Mouse (Mus musculus): ENCODE data around the gene Vsir.

Gene Vsir

DNA sequence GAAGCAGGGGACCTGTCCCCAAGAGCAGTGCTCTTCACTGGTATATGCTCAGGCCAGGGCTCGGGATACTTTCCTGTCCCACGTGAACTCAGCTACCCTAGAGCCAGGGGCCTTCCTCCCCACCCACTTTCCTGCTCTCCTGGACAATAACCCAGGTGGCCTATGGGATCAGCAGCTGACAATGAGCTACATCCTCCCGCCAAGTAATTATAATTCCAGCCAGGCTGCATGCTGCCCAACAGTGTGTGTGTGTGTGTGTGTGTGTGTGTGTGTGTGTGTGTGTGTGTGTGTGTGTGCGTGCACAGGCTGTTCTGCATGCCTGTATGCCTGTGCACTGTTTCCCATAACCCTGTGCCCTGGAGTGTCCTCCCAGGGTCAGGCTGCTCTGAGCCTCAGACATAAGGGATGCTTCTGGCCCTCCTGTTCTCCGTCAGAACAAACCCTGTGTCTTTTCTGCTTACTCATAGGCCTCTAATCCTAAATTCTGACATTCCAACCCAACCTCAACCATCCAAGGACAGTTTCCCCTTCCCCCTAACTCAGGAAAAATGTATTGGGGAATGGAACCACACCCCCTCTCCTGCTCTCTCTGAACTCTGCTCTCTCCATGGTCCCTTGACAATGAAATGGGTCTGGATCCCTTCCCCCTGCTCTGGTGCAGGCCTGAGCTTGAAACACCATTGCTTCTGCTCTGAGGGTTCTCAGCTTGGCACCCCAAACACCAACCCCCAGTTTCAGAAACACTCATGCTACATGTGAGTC, 6.8 kb downstream of the Vsir start:
- no peak for DNase-seq (ENCODE audit: low read depth)

DNA sequence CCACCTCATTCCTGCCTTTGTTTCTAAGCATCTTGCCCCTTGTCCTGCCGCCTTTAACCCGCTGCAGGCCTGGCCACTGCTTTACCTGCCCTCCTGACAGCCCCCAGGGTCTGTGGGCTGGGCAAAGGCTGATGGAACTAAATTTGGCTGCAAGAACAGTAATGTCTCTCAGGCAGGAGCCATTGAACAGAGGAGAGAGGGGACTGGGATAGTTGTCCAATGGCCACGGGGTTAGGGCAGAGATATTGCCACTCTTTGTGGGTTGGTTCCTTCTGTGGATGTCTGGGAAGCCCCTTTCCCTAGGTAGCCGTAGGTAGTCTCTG, 7.3 kb downstream of the Vsir start:
- no peak for DNase-seq (ENCODE audit: low read depth)

DNA sequence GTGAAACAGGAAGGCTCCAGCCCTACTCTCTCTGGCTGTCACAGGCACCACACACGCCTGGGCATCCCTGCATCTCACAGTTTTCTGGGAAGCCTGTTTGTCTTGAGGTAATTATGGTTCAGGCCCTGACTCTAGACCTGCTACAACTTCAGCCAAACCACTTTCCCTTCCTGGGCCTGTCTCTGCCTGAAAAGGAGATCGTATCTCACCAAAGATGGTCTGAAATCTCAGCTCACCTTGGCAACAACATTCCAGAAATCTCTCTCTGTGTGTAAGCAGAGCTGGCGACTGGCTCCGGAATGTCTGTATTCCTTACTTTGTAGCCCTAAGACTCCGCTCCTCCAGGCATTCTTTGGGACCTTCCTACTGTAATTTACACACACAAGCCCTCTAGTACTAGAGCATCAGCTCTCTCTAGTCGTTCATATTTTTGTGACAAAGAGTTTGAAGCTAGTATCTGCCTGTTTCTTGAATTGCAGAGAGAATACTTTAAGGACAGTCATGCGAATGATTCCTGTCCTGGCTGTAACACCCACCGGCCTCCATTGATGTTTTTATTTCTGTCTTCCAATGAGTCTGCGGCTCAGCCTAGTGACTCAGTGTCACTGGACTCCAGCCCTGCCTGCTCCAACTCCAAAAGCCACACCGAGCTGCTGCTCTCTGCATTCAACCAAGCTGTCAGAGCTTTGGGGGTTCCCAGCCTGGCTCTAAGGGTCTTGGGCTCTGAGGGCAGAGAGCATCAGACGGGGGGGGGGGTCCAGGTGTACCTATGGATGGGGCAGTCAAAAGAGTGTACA, 8.4 kb downstream of the Vsir start:
- DNase-seq (ENCODE audit: low read depth), result no peak

DNA sequence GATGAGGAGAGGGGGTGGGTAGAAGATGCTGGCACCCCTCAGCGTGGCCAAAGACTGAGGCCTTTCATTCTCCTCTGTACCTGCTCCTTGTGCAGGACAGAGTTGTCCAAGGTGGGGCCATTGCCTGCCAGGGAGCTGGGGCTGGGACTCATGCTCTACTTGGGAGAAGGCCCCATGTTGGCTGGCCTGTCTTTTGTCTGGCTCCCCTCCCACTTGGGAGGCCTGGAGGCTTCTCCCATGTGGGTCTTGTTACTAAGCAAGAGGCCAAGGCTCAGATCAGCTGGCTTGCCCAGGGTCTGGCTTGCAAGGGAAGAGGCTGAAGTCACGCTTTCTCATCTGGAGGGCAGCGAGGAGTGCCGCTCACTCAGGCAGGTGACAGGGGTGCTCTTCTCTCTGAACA, 10.8 kb downstream of the Vsir start:
- DNase-seq (ENCODE audit: low read depth), result no peak

DNA sequence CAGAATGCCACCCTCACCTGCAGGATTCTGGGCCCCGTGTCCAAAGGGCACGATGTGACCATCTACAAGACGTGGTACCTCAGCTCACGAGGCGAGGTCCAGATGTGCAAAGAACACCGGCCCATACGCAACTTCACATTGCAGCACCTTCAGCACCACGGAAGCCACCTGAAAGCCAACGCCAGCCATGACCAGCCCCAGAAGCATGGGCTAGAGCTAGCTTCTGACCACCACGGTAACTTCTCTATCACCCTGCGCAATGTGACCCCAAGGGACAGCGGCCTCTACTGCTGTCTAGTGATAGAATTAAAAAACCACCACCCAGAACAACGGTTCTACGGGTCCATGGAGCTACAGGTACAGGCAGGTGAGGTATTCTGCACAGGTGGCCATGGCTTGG, 11.2 kb downstream of the Vsir start:
- no peak for DNase-seq (ENCODE audit: low read depth)

DNA sequence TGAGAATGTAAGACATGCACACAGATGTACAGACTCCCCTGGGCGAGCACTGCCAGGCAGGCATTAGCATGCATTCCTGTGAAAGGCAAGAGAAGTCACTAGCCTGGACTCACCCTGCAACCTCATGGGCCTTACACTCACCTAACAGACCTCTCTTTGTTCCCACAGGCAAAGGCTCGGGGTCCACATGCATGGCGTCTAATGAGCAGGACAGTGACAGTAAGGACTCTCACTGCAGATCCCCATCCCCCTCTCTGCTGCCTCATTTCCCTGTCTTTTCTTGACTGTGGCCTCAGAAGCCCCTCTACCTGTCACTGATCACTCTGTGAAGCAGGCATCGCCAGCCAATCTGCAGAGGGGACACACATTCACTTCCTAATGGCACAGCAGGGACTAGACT, 12.1 kb downstream of the Vsir start:
- no peak for DNase-seq (ENCODE audit: low read depth)

DNA sequence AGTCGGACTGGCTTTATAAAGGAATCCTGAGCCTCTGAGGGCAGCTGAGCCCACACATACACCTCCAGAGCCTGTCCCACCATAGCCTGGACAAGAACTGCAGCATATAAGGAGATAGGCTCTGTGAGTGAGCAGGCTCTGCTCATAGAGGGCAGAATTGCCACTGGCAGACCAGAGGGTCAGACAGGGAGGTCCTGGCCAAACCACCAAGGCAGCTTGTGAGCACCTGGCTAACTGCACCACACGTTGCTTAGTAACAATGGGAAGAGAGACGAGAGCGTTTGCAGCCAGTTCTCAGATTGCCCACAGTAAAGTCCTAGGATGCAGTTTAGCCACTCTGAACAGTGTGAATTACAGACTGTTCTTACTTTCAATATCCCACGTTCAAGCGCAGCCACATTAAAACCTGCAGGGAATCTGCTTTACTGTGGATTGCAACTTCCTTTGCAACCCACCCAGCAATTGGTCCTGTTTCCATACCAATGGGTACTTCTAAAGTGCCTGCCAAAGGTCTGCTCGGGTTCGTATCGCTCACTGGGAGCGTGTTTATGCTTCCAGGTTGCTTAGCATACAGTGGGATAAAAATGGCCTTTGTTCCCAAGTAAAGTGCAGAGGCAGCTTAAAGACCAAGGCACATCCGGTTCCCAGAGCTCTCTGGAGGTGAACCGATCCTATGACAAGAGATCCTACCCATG, 15.1 kb downstream of the Vsir start:
- no peak for DNase-seq (ENCODE audit: low read depth)

DNA sequence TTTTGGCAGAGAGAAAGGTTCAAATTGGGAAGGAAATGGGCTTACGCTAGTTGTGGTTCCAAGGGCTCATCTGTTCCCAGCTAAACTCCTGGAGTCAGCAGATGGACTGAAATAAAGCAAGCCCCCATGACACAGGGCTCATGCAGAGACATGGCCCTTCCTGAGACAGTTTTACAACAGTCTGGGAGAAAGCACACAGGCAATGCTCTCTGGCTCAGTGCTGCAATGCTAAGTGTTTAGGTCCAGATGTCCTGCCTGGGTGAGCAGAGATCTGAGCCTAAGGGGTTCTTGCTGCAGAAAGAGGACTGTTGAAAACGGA, 15.6 kb downstream of the Vsir start:
- DNase-seq (ENCODE audit: low read depth), result no peak

DNA sequence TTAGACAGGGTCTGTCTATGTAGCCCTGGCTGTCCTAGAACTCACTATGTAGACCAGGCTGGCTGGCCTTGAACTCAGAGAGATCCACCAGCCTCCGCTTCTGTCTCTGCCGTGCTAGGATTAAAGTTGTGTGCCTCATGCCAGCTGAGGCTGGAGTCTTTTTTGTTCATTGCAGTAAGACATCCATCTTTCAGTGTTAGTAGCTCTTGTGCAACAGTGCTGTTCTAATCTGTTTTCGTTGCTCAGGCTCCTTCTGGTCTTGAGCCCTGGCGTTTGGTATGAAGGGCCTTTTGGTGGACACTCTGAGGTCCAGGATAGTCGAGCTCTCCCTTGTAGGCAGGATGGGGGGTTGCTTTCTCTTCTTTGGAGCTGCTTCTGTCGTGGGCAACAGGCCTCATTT, 16.8 kb downstream of the Vsir start:
- DNase-seq (ENCODE audit: low read depth), result no peak

DNA sequence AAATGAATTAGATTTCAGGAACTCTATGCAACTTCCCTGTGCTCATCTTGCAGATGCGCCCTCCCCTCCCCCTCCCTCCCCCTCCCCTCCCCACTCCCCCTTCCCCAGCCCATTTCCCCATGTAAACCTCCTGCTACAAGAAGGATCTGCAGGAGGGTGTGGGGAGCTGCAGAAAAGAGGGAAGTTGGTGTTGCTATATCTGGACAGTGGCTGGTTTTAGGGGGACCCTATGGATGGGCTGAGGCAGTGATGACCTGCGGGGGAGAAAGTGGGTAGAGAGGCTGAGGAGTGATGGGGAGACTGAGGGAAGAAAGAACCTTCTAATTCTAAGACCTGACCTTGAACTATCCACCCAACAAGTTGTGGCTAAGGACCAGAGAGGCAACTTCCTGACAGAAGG, 20.5 kb downstream of the Vsir start:
- peak; percentile 73 for DNase-seq (ENCODE audit: low read depth)

DNA sequence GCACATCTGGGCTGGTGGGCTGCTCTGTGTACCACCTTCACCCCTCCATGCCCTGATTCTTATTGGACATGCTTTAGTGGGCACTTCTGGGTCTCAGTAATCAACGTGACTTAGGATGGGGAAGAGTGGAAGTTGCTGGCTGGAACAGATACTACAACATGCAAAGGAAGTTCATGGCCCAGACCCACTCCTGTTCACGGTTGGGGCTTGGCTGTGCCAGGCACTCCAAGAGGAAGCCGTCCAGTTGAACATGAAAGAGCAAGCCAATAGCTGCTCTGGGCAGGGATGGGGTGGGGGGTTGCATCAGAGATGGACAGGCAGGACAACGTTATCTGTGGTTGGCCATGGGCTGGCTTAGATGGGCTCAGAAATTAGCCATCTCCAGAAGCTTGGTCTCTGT, 21.3 kb downstream of the Vsir start:
- no peak for DNase-seq (ENCODE audit: low read depth)

DNA sequence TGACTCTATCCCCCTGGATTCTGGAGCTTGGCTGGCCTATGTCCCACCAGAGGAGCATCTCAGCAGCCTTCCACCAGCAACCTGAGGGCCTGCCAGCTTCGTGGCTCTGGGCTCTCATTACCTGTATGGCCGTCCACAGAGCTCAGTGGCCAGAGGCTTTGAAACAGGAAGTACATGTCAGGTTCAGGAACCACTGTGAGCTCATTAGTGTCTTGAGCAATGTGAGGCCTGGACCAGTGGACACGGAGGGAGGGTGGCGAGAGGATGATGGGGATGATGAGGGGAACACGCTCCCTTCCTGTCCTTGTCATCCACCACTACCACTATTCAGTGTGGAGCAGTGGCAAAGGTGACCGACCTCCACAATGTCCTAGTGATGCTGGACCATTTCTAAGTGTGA, 22.8 kb downstream of the Vsir start:
- DNase-seq (ENCODE audit: low read depth), result no peak

DNA sequence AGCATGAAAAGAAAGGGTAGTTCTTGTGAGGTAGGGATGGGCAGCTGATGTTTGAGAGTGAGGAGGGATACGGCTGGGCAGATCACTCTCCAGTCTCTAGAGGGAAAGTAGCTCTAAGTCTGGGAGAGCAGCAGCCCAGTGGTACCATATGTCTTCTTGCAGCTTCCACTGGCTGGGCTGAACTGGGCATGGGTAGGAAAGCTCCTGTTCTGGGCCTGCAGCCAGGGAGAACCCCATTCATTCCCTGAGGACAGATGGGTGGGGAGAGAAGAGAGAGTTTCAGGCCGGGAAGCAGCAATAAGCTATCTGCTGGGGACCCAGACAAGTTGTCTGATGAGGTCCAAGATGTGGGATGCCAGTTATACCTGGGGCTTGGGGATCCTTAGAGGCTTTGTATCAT, 23.4 kb downstream of the Vsir start:
- DNase-seq (ENCODE audit: low read depth), result no peak

DNA sequence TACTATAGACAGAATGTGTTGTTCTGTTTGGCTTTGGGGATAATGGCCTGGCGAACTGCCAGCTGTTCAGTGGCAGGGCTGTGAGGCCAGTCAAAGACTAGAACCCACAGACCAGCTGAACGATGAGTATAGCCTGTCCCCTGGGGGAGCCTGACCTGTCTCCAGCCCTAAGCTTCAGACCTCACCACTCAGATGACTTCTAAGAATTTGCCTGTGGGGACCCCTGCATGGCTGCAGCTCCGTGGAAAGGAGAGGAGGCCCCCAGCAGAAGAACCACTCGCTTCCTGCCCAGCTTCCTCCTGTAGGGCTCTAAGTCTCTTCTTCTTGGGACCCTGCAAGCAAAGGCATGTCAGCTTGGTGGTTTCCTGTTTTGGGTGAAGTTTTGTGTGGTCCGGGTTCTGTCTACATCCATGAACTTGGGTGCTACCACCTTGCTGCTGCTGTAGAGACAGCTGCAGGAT, 24.0 kb downstream of the Vsir start:
- DNase-seq (ENCODE audit: low read depth), result peak; percentile 62

DNA sequence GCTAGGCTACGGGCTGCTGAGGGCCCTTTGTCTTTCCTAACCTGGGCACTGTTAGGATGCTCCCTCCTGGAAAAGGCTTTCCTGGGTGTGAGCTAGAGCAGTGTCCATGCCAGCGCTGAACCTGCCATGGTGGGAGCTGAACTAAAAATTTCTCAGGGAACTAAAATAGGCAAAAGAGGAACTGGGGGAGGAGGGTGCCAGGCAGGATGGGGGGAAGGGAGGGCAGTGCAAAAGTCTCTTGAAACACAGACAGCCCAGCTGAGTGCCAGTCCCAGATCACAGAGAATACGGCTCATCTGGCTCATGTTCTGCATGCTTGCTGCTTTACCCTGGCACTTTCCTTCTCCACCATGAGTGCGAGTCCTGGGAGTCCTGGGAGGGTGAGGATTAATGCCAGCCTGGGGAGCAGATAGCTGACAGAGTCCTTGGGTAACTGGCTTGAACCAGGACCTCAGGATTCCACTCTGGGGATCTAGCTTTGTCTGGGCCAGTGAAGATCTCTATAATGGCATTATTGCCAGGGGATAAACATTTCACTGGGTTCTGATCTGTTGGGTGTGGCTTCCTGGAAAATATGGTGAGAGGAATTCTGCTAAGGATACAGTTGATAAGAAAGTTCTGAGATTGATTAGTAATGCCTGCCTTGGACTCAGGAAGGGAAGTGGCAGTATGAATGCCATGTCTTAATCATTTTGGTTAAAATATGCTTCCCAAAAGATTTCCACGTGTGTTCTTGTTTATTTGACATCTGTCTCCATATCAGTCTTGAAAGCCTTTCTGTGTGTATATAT, 25.1 kb downstream of the Vsir start:
- peak; percentile 57 for DNase-seq (ENCODE audit: low read depth)

DNA sequence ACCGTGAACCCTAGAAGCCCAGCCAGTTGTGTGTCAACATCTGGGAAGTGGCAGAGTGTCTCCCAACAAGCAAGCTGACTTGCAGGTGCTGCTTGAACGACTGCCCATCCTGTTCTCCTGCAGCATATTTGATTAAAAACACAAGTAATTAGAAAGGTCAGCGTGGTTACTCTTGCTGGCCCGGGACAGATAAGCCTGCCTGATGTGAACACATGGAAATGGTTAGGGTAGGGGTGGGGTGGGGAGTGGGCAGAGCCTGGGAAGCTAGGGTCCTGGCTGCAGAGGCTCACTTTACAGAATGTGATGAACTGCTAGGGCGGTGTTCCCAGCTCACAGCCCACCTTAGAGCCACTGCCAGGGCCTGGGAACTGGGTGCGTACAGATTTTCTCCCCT, 26.9 kb downstream of the Vsir start:
- DNase-seq (ENCODE audit: low read depth), result no peak

DNA sequence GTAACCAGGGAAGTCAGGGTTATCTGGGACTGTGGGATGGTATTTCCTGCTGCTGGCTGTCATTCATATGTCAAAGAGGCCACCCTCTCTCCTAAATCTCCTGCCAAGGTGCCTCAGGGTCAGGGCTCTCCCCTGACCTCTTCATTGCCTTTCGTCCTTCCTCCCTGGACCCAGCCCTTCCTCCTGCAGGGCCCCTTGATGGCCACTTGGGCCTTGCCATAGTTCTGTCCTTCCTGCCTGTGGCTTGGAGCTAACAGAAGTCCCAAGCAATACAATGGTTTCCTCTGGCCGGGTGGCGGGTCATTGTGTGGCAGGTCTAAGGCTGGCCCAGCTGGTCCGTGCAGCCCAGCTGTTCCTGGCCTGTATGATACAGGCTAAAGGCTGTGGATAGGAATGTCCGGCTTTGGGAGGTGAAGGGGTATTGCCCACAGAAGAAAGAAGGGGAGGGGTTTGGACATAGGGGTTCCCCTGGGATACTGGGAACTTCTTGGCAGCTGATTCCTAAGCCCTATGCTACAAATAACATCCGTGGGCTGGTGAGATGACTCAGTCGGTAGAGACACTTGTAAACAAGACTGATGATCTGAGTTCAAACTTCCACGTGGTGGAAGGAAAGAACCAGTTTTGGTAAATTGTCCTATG, 27.4 kb downstream of the Vsir start:
- peak; percentile 68 for DNase-seq (ENCODE audit: low read depth)

DNA sequence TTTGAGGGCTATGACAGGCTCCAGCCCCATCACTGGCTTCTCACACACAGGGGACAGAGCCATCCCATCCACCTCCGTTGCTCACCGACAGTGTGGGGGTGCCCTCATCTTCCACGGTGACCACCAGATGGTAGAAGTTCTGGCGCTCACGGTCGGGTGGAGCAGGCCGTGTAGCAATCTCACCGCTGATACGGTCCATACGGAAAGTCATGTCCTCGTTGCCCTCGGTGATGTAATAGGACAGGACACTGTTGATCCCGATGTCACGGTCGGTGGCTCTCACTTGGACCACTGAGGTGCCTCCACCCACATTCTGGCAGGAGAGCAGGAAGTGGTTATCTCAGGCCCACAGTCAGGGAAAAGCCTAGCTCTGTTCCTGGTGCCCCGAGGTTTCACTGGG, 30.1 kb downstream of the Vsir start:
- no peak for DNase-seq (ENCODE audit: low read depth)

DNA sequence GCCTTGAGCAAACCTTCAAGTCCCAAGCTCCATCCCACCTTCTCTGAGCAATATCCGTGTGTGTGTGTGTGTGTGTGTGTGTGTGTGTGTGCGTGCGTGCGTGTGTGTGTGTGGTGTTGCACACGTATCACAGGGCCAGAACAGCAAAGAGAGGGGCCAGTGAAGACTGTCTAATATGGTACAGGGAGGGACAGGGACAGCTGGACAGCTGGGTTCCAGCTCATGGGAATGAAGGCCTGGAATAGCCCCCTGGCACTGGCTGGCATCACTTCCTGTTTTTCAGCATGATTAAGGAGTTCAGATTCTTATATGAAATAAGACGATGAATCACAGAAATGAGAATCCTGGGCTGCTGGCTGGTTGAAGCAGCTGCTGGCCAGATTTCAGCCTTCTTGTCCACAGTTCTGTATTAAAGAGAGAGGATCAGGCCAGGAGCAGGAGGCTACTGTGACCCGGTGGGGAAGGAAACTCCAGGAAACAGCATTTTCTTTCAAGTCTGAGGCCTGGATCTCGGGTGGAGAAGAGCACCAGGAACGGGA, 32.8 kb downstream of the Vsir start:
- no peak for DNase-seq (ENCODE audit: low read depth)

DNA sequence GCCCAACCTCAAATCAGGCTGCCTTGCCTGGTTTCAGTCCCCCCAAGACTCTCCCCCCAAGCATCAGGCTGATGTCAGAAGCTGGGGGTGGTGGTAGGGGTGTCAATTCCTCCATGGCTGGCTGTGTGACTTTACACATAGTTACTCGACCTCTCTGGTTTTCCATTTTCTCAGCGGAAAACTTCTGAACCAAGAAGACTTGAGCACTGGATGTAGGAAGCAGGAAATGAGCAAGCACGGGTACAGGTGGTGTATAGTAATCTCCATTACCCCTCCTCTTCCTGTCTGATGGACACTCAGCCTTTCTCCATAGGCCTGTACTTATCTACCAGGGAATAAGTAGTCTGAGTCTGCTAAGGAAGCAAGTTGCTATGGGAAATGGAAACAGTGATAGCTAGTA, 33.6 kb downstream of the Vsir start:
- DNase-seq (ENCODE audit: low read depth), result peak; percentile 41

DNA sequence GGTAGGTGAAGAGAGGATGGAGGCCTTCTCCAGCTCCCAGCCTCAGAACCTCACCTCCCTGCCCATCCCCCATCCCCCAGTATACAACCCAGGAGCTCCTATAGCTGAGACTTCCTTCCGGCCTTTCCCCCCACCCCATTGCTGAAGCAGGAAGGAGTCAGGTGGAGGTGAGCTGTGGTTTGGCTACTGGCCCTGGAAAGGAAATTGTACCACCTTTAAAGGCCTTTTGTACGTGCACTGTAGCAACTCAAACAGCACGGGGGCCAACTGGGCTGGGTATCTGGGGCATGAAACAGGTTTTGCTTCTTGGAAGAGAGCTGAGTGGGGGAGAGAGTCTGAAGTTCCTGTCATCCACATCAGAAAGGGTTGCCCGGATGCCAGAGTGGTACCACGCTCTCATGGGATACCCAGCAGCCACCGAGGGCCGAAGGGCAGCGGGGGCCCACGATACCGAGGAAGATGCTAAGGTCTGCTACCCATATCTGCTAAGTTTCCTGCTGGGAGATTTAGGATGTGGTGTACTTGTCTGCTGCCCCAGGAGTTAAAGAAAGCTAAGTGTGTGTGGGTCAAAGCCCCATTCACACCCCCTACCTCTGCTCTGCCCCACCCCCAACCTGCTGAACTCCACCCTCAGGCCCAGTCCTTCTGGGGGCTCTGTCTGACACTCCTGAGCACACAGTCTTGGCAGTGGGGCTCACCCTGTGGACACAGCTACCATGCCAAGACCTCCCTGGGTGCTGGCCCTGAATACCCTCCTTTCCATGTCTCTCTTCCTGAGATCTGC, 34.7 kb downstream of the Vsir start:
- DNase-seq (ENCODE audit: low read depth), result no peak
